8 mouse cellular contexts compared by ENCODE assay signal in genomic region chr9:35198945-35199771, GRCm38 (mm10). TPM values are rescaled to one million over a fixed set of nuclear protein-coding genes. Genes with fewer than 3 reads are reported as not detected.
DNase-seq lines count a peak whose midpoint lies in the region; ATAC-seq and TF ChIP-seq lines count a peak whose summit lies in the region.

No protein-coding gene starts in this region.

- WGBS in hindbrain, embryonic 11.5 days = 26% methylated on average over 18 of the region's 18 CpGs

- peak overlapping the region; percentile 73 for H3K4me3 ChIP-seq in layer of hippocampus, adult 2 months
- peak overlapping the region; percentile 84 for H3K4me3 ChIP-seq in bone marrow macrophage, adult 2 months (ENCODE audit: insufficient read depth, low read length)
- H3K4me3 ChIP-seq in hindbrain, embryonic 11.5 days (ENCODE audit: low read depth, low read length) = peak overlapping the region; percentile 69

- DNase-seq in layer of hippocampus, adult 2 months (ENCODE audit: low spot score in 2 of 2) = no peak
- no peak for DNase-seq in layer of hippocampus, adult 11-12 months (ENCODE audit: low spot score)
- no peak for DNase-seq in hindbrain, embryonic 11.5 days (ENCODE audit: low spot score)
- DNase-seq in layer of hippocampus, adult 9-11 months = no peak
- DNase-seq in ovary, adult 18-20 months (ENCODE audit: low spot score) = no peak
- no peak for DNase-seq in adipocyte (ENCODE audit: low spot score)

- H3K4me2 ChIP-seq in hindbrain, embryonic 11.5 days (replicated peaks; ENCODE audit: low read depth, low read length) = peak overlapping the region; percentile 76

- peak; percentile 84 for ATAC-seq in hindbrain, embryonic 11.5 days (ENCODE audit: low FRiP score)
- peak; percentile 19; the same call in 1 of the 2 replicates for ATAC-seq in megakaryocyte-erythroid progenitor cell, adult 5-6 weeks (replicated peaks; ENCODE audit: low FRiP score, low TSS enrichment, poor library complexity, severe bottlenecking)

- no peaks in the 10 kb centered on the region for H3K9me3 ChIP-seq in hindbrain, embryonic 11.5 days (ENCODE audit: control insufficient read depth, low read length)

- peaks cover 9% of the 10 kb centered on the region for H3K4me1 ChIP-seq in bone marrow macrophage, adult 2 months (ENCODE audit: control insufficient read depth, insufficient read depth, low read length)
- H3K4me1 ChIP-seq in hindbrain, embryonic 11.5 days (replicated peaks; ENCODE audit: control insufficient read depth, insufficient read depth, low read length) = no peaks in the 10 kb centered on the region; the same call in 1 of the 2 replicates

- 0 out of 2 replicates have a peak, but pooled peaks have one; percentile 17 for TF ChIP-seq POLR2A in bone marrow macrophage, adult 2 months (IDR thresholded peaks at IDR 0.05; ENCODE audit: borderline replicate concordance, low read depth, low read length)

- peak overlapping the region; percentile 83 for H3K9ac ChIP-seq in hindbrain, embryonic 11.5 days (ENCODE audit: low read depth, low read length)

- no peak for TF ChIP-seq CTCF in layer of hippocampus, adult 2 months (conservative IDR thresholded peaks at IDR 0.05)
- no peak for TF ChIP-seq CTCF in bone marrow macrophage, adult 2 months (IDR thresholded peaks at IDR 0.05; ENCODE audit: low read depth, low read length)

- H3K27ac ChIP-seq in layer of hippocampus, adult 2 months = peak overlapping the region; percentile 67
- H3K27ac ChIP-seq in bone marrow macrophage, adult 2 months (ENCODE audit: insufficient read depth, low read depth, low read length) = peak overlapping the region; percentile 32
- no peak overlapping the region for H3K27ac ChIP-seq in hindbrain, embryonic 11.5 days (ENCODE audit: low read depth, low read length)

- H3K27me3 ChIP-seq in hindbrain, embryonic 11.5 days (ENCODE audit: control insufficient read depth, insufficient read depth, low read length) = no peaks in the 10 kb centered on the region

- H3K36me3 ChIP-seq in hindbrain, embryonic 11.5 days (ENCODE audit: control insufficient read depth, insufficient read depth, low read length) = no peaks in the 10 kb centered on the region

RNA-seq across cellular contexts. Expression of gene Srpr, which starts 0.8 kb away (rescaled TPM):
- 10 to 100 TPM; 65.4 to 65.6 TPM for total RNA-seq in layer of hippocampus, adult 2 months (2021)
- polyA plus RNA-seq in bone marrow macrophage, adult 2 months (2012; ENCODE audit: insufficient read depth, insufficient read length, missing spikeins) = 57.1 and 67.5 TPM in 2 replicates
- polyA plus RNA-seq in hindbrain, embryonic 11.5 days (2014; fragmentation: Nextera tagmentation; extraction: Ambion mirVana) = 95.4 and 96.8 TPM in 2 replicates
- total RNA-seq in megakaryocyte-erythroid progenitor cell, adult 5-6 weeks (2014; fragmentation: Nextera tagmentation) = 50.0 and 60.6 TPM in 2 replicates
- 47.4 and 84.9 TPM in 2 replicates for total RNA-seq in megakaryocyte-erythroid progenitor cell, adult 5-6 weeks (2017)

RNA-seq across cellular contexts. Expression of gene Tirap, which starts 0.9 kb away (rescaled TPM):
- 1 to 10 TPM; 1.6 to 2.7 TPM for total RNA-seq in layer of hippocampus, adult 2 months (2021)
- polyA plus RNA-seq in bone marrow macrophage, adult 2 months (2012; ENCODE audit: insufficient read depth, insufficient read length, missing spikeins) = 8.5 and 9.5 TPM in 2 replicates
- 11.9 and 14.3 TPM in 2 replicates for polyA plus RNA-seq in hindbrain, embryonic 11.5 days (2014; fragmentation: Nextera tagmentation; extraction: Ambion mirVana)
- 2.8 and 3.9 TPM in 2 replicates for total RNA-seq in megakaryocyte-erythroid progenitor cell, adult 5-6 weeks (2014; fragmentation: Nextera tagmentation)
- total RNA-seq in megakaryocyte-erythroid progenitor cell, adult 5-6 weeks (2017) = 1.2 and 8.7 TPM in 2 replicates

RNA-seq across cellular contexts. Expression of gene Foxred1, which starts 11.7 kb away (rescaled TPM):
- total RNA-seq in layer of hippocampus, adult 2 months (2021) = 10 to 100 TPM; 35.4 to 37.3 TPM
- polyA plus RNA-seq in bone marrow macrophage, adult 2 months (2012; ENCODE audit: insufficient read depth, insufficient read length, missing spikeins) = 19.1 and 24.6 TPM in 2 replicates
- 30.7 and 33.7 TPM in 2 replicates for polyA plus RNA-seq in hindbrain, embryonic 11.5 days (2014; fragmentation: Nextera tagmentation; extraction: Ambion mirVana)
- 29.5 and 36.4 TPM in 2 replicates for total RNA-seq in megakaryocyte-erythroid progenitor cell, adult 5-6 weeks (2014; fragmentation: Nextera tagmentation)
- 37.9 and 52.0 TPM in 2 replicates for total RNA-seq in megakaryocyte-erythroid progenitor cell, adult 5-6 weeks (2017)

RNA-seq across cellular contexts. Expression of gene Dcps, which starts 23.3 kb away (rescaled TPM):
- 10 to 100 TPM; 20.5 to 21.7 TPM for total RNA-seq in layer of hippocampus, adult 2 months (2021)
- polyA plus RNA-seq in bone marrow macrophage, adult 2 months (2012; ENCODE audit: insufficient read depth, insufficient read length, missing spikeins) = 23.4 and 24.3 TPM in 2 replicates
- polyA plus RNA-seq in hindbrain, embryonic 11.5 days (2014; fragmentation: Nextera tagmentation; extraction: Ambion mirVana) = 91.3 and 95.8 TPM in 2 replicates
- 56.1 and 65.7 TPM in 2 replicates for total RNA-seq in megakaryocyte-erythroid progenitor cell, adult 5-6 weeks (2014; fragmentation: Nextera tagmentation)
- 62.0 and 64.6 TPM in 2 replicates for total RNA-seq in megakaryocyte-erythroid progenitor cell, adult 5-6 weeks (2017)
